Mouse (Mus musculus): ENCODE data around the gene Prss41. TPM values are rescaled to one million over a fixed set of nuclear protein-coding genes. Genes with fewer than 3 reads are reported as not detected.

The Prss41 gene
- polyA plus RNA-seq, 1 experiment from 2014 or later, result 3.1 TPM

GRCm38 (mm10) chr17:23823614-23824013, 20.4 kb downstream of the Prss41 start:
- Histone ChIP-seq H3K27me3 (no peaks in the 10 kb centered on the region), H3K36me3 (peaks cover 86% of the 10 kb centered on the region), H3K4me3 (replicated peaks) (no peak overlapping the region), H3K9me3 (peaks cover 11% of the 10 kb centered on the region), H3K4me1 (replicated peaks) (peaks cover 23% of the 10 kb centered on the region), H3K27ac (no peak overlapping the region), H3K9ac (replicated peaks) (no peak overlapping the region), H3K4me2 (no peak overlapping the region)
- WGBS, result 94% methylated on average over 12 of the region's 12 CpGs
- no peak for ATAC-seq (ENCODE audit: insufficient number of reproducible peaks, insufficient read depth, low FRiP score, low TSS enrichment, low read depth)

- Histone ChIP-seq H3K9me3 (peaks cover 15% of the 10 kb centered on the region), H3K4me1 (replicated peaks) (peaks cover 22% of the 10 kb centered on the region), H3K36me3 (peaks cover 92% of the 10 kb centered on the region), H3K9ac (replicated peaks) (no peak overlapping the region), H3K27ac (no peak overlapping the region), H3K27me3 (no peaks in the 10 kb centered on the region), H3K4me3 (replicated peaks) (no peak overlapping the region), H3K4me2 (no peak overlapping the region)
- 81% methylated on average over 16 of the region's 16 CpGs for WGBS
- ATAC-seq (ENCODE audit: insufficient number of reproducible peaks, insufficient read depth, low FRiP score, low TSS enrichment, low read depth), result no peak
Measured at GRCm38 (mm10) chr17:23823018-23823417, 21.0 kb downstream of the Prss41 start.

GRCm38 (mm10) chr17:23822094-23822493, 21.9 kb downstream of the Prss41 start:
- Histone ChIP-seq H3K9me3 (peaks cover 15% of the 10 kb centered on the region), H3K4me1 (replicated peaks) (peaks cover 13% of the 10 kb centered on the region), H3K9ac (replicated peaks) (no peak overlapping the region), H3K4me3 (replicated peaks) (no peak overlapping the region), H3K27me3 (no peaks in the 10 kb centered on the region), H3K36me3 (peaks cover 98% of the 10 kb centered on the region), H3K27ac (no peak overlapping the region), H3K4me2 (no peak overlapping the region)
- ATAC-seq (ENCODE audit: insufficient number of reproducible peaks, insufficient read depth, low FRiP score, low TSS enrichment, low read depth), result no peak
- WGBS, result 72% methylated on average over 6 of the region's 6 CpGs

GRCm38 (mm10) chr17:23820731-23821130, 23.2 kb downstream of the Prss41 start:
- H3K4me3 ChIP-seq (replicated peaks), result no peak overlapping the region
- H3K27ac ChIP-seq, result no peak overlapping the region
- H3K4me1 ChIP-seq (replicated peaks), result peaks cover 11% of the 10 kb centered on the region
- no peak for ATAC-seq (ENCODE audit: insufficient number of reproducible peaks, insufficient read depth, low FRiP score, low TSS enrichment, low read depth)
- H3K36me3 ChIP-seq, result peaks cover 99% of the 10 kb centered on the region
- no peak overlapping the region for H3K9ac ChIP-seq (replicated peaks)
- H3K4me2 ChIP-seq, result no peak overlapping the region
- peaks cover 15% of the 10 kb centered on the region for H3K9me3 ChIP-seq
- H3K27me3 ChIP-seq, result no peaks in the 10 kb centered on the region
- 93% methylated on average over 5 of the region's 5 CpGs for WGBS

GRCm38 (mm10) chr17:23819235-23819634, 24.7 kb downstream of the Prss41 start:
- Histone ChIP-seq H3K27ac (no peak overlapping the region), H3K36me3 (peaks cover 99% of the 10 kb centered on the region), H3K27me3 (no peaks in the 10 kb centered on the region), H3K4me1 (replicated peaks) (no peaks in the 10 kb centered on the region; the same call in 1 of the 2 replicates), H3K4me3 (replicated peaks) (no peak overlapping the region), H3K9ac (replicated peaks) (no peak overlapping the region), H3K9me3 (peaks cover 23% of the 10 kb centered on the region), H3K4me2 (no peak overlapping the region)
- 98% methylated on average over 25 of the region's 25 CpGs for WGBS
- ATAC-seq (ENCODE audit: insufficient number of reproducible peaks, insufficient read depth, low FRiP score, low TSS enrichment, low read depth), result no peak

GRCm38 (mm10) chr17:23818579-23818978, 25.4 kb downstream of the Prss41 start:
- Histone ChIP-seq H3K4me2 (no peak overlapping the region), H3K4me3 (replicated peaks) (no peak overlapping the region), H3K27ac (no peak overlapping the region), H3K36me3 (peaks cover 100% of the 10 kb centered on the region), H3K9me3 (peaks cover 23% of the 10 kb centered on the region), H3K27me3 (no peaks in the 10 kb centered on the region), H3K9ac (replicated peaks) (no peak overlapping the region), H3K4me1 (replicated peaks) (no peaks in the 10 kb centered on the region; the same call in 1 of the 2 replicates)
- WGBS, result 97% methylated on average over 8 of the region's 8 CpGs
- no peak for ATAC-seq (ENCODE audit: insufficient number of reproducible peaks, insufficient read depth, low FRiP score, low TSS enrichment, low read depth)

- Histone ChIP-seq H3K4me1 (replicated peaks) (no peaks in the 10 kb centered on the region), H3K9ac (replicated peaks) (no peak overlapping the region), H3K4me3 (replicated peaks) (no peak overlapping the region), H3K27ac (no peak overlapping the region), H3K36me3 (peaks cover 98% of the 10 kb centered on the region), H3K9me3 (peaks cover 23% of the 10 kb centered on the region), H3K27me3 (no peaks in the 10 kb centered on the region), H3K4me2 (no peak overlapping the region)
- WGBS, result 97% methylated on average over 16 of the region's 16 CpGs
- no peak for ATAC-seq (ENCODE audit: insufficient number of reproducible peaks, insufficient read depth, low FRiP score, low TSS enrichment, low read depth)
Measured at GRCm38 (mm10) chr17:23815641-23816040, 28.3 kb downstream of the Prss41 start.

- ATAC-seq (ENCODE audit: insufficient number of reproducible peaks, insufficient read depth, low FRiP score, low TSS enrichment, low read depth), result no peak
- H3K36me3 ChIP-seq, result peaks cover 63% of the 10 kb centered on the region
Measured at GRCm38 (mm10) chr17:23807918-23808317, 36.1 kb downstream of the Prss41 start.

GRCm38 (mm10) chr17:23806867-23807266, 37.1 kb downstream of the Prss41 start:
- no peak overlapping the region for H3K9ac ChIP-seq (replicated peaks)
- ATAC-seq (ENCODE audit: insufficient number of reproducible peaks, insufficient read depth, low FRiP score, low TSS enrichment, low read depth), result no peak
- no peaks in the 10 kb centered on the region for H3K27me3 ChIP-seq
- no peak overlapping the region for H3K27ac ChIP-seq
- WGBS, result 87% methylated on average over 25 of the region's 25 CpGs
- H3K4me3 ChIP-seq (replicated peaks), result 0 out of 2 replicates have a peak overlapping the region, but pooled peaks have one; percentile 2
- peak overlapping the region; percentile 22 for H3K4me2 ChIP-seq
- H3K4me1 ChIP-seq (replicated peaks), result peaks cover 28% of the 10 kb centered on the region
- H3K36me3 ChIP-seq, result peaks cover 53% of the 10 kb centered on the region
- H3K9me3 ChIP-seq, result no peaks in the 10 kb centered on the region

More at GRCm38 (mm10) chr17:23807918-23808317, 36.1 kb downstream of the Prss41 start:
- Histone ChIP-seq H3K4me1 (replicated peaks) (peaks cover 28% of the 10 kb centered on the region), H3K9me3 (no peaks in the 10 kb centered on the region), H3K27ac (no peak overlapping the region), H3K4me2 (no peak overlapping the region), H3K27me3 (no peaks in the 10 kb centered on the region), H3K9ac (replicated peaks) (no peak overlapping the region), H3K4me3 (replicated peaks) (no peak overlapping the region)
- WGBS, result 93% methylated on average over 3 of the region's 3 CpGs

GRCm38 (mm10) chr17:23804426-23805085, 39.4 kb downstream of the Prss41 start:
- no peaks in the 10 kb centered on the region for H3K9me3 ChIP-seq
- H3K27me3 ChIP-seq, result no peaks in the 10 kb centered on the region
- H3K4me3 ChIP-seq (replicated peaks), result peak overlapping the region; percentile 97
- no peak for ATAC-seq (ENCODE audit: insufficient number of reproducible peaks, insufficient read depth, low FRiP score, low TSS enrichment, low read depth)
- peak overlapping the region; percentile 91 for H3K4me2 ChIP-seq
- peak overlapping the region; percentile 98 for H3K9ac ChIP-seq (replicated peaks)
- peaks cover 28% of the 10 kb centered on the region for H3K4me1 ChIP-seq (replicated peaks)
- H3K27ac ChIP-seq, result peak overlapping the region; percentile 98; the same call in 1 of the 2 replicates
- 6% methylated on average over 8 of the region's 8 CpGs for WGBS
- H3K36me3 ChIP-seq, result peaks cover 30% of the 10 kb centered on the region

GRCm38 (mm10) chr17:23803366-23804041, 40.5 kb downstream of the Prss41 start:
- H3K27ac ChIP-seq, result peak overlapping the region; percentile 98
- H3K36me3 ChIP-seq, result peaks cover 19% of the 10 kb centered on the region
- H3K27me3 ChIP-seq, result no peaks in the 10 kb centered on the region
- H3K4me2 ChIP-seq, result peak overlapping the region; percentile 91
- ATAC-seq (ENCODE audit: insufficient number of reproducible peaks, insufficient read depth, low FRiP score, low TSS enrichment, low read depth), result peak; percentile 57
- under 1% methylated on average over 56 of the region's 83 CpGs for WGBS
- no peaks in the 10 kb centered on the region for H3K9me3 ChIP-seq
- peak overlapping the region; percentile 98 for H3K9ac ChIP-seq (replicated peaks)
- H3K4me1 ChIP-seq (replicated peaks), result peaks cover 28% of the 10 kb centered on the region
- H3K4me3 ChIP-seq (replicated peaks), result peak overlapping the region; percentile 97
